Mouse (Mus musculus): ENCODE results near the gene Npw. TPM values are rescaled to one million over a fixed set of nuclear protein-coding genes. Genes with fewer than 3 reads are reported as not detected.

The Npw gene
- polyA plus RNA-seq, 1 experiment = not detected

- Histone ChIP-seq H3K4me3 (ENCODE audit: insufficient read depth, low read depth, low read length) (peak within 1 kb of the TSS; percentile 91), H3K4me1 (ENCODE audit: control insufficient read depth, insufficient read depth, low read length) (peaks cover 6% of the 10 kb centered on the region), H3K27ac (ENCODE audit: insufficient read depth, low read depth, low read length) (peak within 1 kb of the TSS; percentile 15; the same call in 1 of the 2 replicates)
- TF ChIP-seq CTCF (IDR thresholded peaks at IDR 0.05; ENCODE audit: insufficient read depth, low read depth, low read length) (no peak), POLR2A (IDR thresholded peaks at IDR 0.05; ENCODE audit: insufficient read depth, low read depth, low read length) (peak; percentile 66)
- under 1% methylated on average over 68 of the region's 76 CpGs for WGBS
Observed at GRCm38 (mm10) chr17:24696011-24696697, 37.9 kb upstream of the Npw start, which contains the start of the genes Gfer and Noxo1. Gfer (minus strand) TSS chr17:24696156. Noxo1 (plus strand) TSS chr17:24696234.

- TF ChIP-seq POLR2A (IDR thresholded peaks at IDR 0.05; ENCODE audit: insufficient read depth, low read depth, low read length) (no peak), CTCF (IDR thresholded peaks at IDR 0.05; ENCODE audit: insufficient read depth, low read depth, low read length) (no peak)
- Histone ChIP-seq H3K4me1 (ENCODE audit: control insufficient read depth, insufficient read depth, low read length) (peaks cover 6% of the 10 kb centered on the region), H3K4me3 (ENCODE audit: insufficient read depth, low read depth, low read length) (peak overlapping the region; percentile 91), H3K27ac (ENCODE audit: insufficient read depth, low read depth, low read length) (no peak overlapping the region)
- WGBS = 8% methylated on average over 51 of the region's 51 CpGs
Observed at GRCm38 (mm10) chr17:24695326-24696010, 37.2 kb upstream of the Npw start.

- 88% methylated on average over 5 of the region's 5 CpGs for WGBS
- TF ChIP-seq CTCF (IDR thresholded peaks at IDR 0.05; ENCODE audit: insufficient read depth, low read depth, low read length) (no peak), POLR2A (IDR thresholded peaks at IDR 0.05; ENCODE audit: insufficient read depth, low read depth, low read length) (no peak)
- no peak overlapping the region for H3K27ac ChIP-seq (ENCODE audit: insufficient read depth, low read depth, low read length)
- H3K4me1 ChIP-seq (ENCODE audit: control insufficient read depth, insufficient read depth, low read length) = peaks cover 16% of the 10 kb centered on the region
- H3K4me3 ChIP-seq (ENCODE audit: insufficient read depth, low read depth, low read length) = no peak overlapping the region
Observed at GRCm38 (mm10) chr17:24692385-24692784, 34.1 kb upstream of the Npw start.

DNA sequence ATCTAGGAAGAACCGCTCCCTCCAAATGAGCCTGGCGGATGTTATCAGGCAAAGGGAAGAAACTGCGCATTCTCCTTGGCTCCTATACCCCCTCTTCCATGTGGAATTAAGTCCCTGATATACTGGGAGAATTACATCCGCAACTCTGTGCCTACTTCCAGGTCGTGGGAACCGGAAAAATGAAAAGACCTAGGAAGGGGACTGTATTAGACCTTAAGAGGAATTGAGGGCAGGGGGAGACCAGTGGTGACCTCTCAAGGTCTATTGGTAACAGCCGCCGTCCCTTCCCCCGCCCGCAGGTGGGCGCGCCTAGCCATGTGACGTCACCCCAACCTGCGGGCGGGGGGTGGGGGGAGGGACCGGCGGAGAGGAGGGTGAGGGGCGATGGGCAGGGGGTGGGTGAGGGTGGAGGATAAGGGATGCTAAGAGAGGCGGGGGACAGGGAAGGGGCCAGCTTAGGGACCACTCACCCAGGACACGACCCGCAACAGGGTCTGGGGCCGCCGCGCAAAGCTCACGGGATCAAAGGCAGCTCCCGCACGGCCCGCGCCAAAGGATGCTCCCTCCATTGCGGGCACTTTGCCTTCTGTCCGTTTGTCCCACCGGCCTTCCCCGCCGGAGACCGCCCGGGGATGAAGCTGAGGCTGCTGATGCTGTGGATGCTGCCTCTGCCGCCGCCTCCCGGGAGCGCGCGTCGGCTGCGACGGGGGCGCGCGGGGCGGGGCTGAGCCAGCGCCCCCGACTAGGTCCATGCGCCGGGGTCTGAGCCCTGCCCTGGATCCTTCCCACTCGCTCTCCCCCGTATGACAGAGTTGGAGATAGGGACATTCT, 31.2 kb upstream of the Npw start, which contains the start of gene Syngr3:
Syngr3 (minus strand) TSS at position 705 of the 831 bp plus-strand sequence.
- peak within 1 kb of the TSS; percentile 99 for H3K4me3 ChIP-seq (ENCODE audit: insufficient read depth, low read depth, low read length)
- under 1% methylated on average over 55 of the region's 55 CpGs for WGBS
- peaks cover 25% of the 10 kb centered on the region for H3K4me1 ChIP-seq (ENCODE audit: control insufficient read depth, insufficient read depth, low read length)
- peak; percentile 87 for TF ChIP-seq POLR2A (IDR thresholded peaks at IDR 0.05; ENCODE audit: insufficient read depth, low read depth, low read length)
- TF ChIP-seq CTCF (IDR thresholded peaks at IDR 0.05; ENCODE audit: insufficient read depth, low read depth, low read length) = no peak
- peak within 1 kb of the TSS; percentile 93 for H3K27ac ChIP-seq (ENCODE audit: insufficient read depth, low read depth, low read length)

GRCm38 (mm10) chr17:24687599-24687998, 29.3 kb upstream of the Npw start:
- Histone ChIP-seq H3K4me1 (ENCODE audit: control insufficient read depth, insufficient read depth, low read length) (peaks cover 25% of the 10 kb centered on the region), H3K27ac (ENCODE audit: insufficient read depth, low read depth, low read length) (no peak overlapping the region), H3K4me3 (ENCODE audit: insufficient read depth, low read depth, low read length) (peak overlapping the region; percentile 40)
- TF ChIP-seq POLR2A (IDR thresholded peaks at IDR 0.05; ENCODE audit: insufficient read depth, low read depth, low read length) (no peak), CTCF (IDR thresholded peaks at IDR 0.05; ENCODE audit: insufficient read depth, low read depth, low read length) (no peak)
- 25% methylated on average over 23 of the region's 23 CpGs for WGBS

GRCm38 (mm10) chr17:24687146-24687595, 28.9 kb upstream of the Npw start:
- TF ChIP-seq POLR2A (IDR thresholded peaks at IDR 0.05; ENCODE audit: insufficient read depth, low read depth, low read length) = no peak
- TF ChIP-seq CTCF (IDR thresholded peaks at IDR 0.05; ENCODE audit: insufficient read depth, low read depth, low read length) = no peak
- peak overlapping the region; percentile 40 for H3K4me3 ChIP-seq (ENCODE audit: insufficient read depth, low read depth, low read length)
- 11% methylated on average over 25 of the region's 25 CpGs for WGBS

DNA sequence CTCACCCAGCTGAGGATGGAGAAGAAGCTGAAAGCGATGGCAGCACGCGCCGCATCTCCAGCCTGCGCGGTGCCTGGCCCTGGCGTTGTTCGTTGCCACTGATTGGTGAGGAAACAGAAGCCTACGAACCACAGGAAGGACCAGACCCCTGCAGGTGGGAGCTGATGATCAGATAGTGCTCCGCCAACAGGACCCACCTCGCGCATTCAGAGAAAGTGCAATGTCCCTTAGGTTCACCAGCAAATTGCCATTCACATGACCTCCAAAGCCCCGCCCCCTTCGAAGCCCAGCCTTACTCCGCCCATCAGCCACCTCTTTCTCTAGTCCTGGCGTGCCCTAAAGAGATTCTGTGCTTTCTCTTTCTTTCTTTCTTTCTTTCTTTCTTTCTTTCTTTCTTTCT, 28.3 kb upstream of the Npw start:
- TF ChIP-seq CTCF (IDR thresholded peaks at IDR 0.05; ENCODE audit: insufficient read depth, low read depth, low read length) (no peak), POLR2A (IDR thresholded peaks at IDR 0.05; ENCODE audit: insufficient read depth, low read depth, low read length) (no peak)
- H3K27ac ChIP-seq (ENCODE audit: insufficient read depth, low read depth, low read length) = no peak overlapping the region
- H3K4me1 ChIP-seq (ENCODE audit: control insufficient read depth, insufficient read depth, low read length) = peaks cover 25% of the 10 kb centered on the region
- H3K4me3 ChIP-seq (ENCODE audit: insufficient read depth, low read depth, low read length) = no peak overlapping the region
- WGBS = 54% methylated on average over 16 of the region's 16 CpGs

More at GRCm38 (mm10) chr17:24687146-24687595, 28.9 kb upstream of the Npw start:
- Histone ChIP-seq H3K4me1 (ENCODE audit: control insufficient read depth, insufficient read depth, low read length) (peaks cover 25% of the 10 kb centered on the region), H3K27ac (ENCODE audit: insufficient read depth, low read depth, low read length) (no peak overlapping the region)

DNA sequence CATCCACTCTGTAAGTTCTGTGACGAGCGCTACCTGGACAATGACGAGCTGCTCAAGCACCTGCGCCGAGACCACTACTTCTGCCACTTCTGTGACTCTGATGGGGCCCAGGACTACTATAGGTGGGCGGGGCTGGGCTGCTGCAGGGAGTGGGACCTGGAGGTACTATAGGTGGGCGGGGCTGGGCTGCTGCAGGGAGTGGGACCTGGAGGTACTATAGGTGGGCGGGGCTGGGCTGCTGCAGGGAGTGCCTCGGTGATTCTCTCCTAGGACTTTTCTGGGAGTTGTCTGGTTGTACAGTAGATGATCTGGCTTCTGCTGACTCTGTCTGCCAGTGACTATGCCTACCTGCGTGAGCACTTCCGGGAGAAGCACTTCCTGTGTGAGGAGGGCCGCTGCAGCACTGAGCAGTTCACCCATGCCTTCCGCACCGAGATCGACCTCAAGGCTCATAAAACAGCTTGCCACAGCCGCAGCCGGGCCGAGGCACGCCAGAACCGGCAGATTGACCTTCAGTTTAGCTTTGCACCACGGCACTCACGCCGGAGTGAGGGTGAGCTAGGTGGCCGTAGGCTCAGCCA, 19.3 kb upstream of the Npw start:
- TF ChIP-seq CTCF (IDR thresholded peaks at IDR 0.05; ENCODE audit: insufficient read depth, low read depth, low read length) (no peak), POLR2A (IDR thresholded peaks at IDR 0.05; ENCODE audit: insufficient read depth, low read depth, low read length) (no peak)
- 93% methylated on average over 24 of the region's 24 CpGs for WGBS
- peaks cover 15% of the 10 kb centered on the region for H3K4me1 ChIP-seq (ENCODE audit: control insufficient read depth, insufficient read depth, low read length)

More for the DNA sequence above, 19.3 kb upstream of the Npw start:
- Histone ChIP-seq H3K27ac (ENCODE audit: insufficient read depth, low read depth, low read length) (no peak overlapping the region), H3K4me3 (ENCODE audit: insufficient read depth, low read depth, low read length) (no peak overlapping the region)
